Mouse (Mus musculus) testis, adult 2 months (tissue): Measurements from ENCODE around the gene Mylk.

Experiments used
- CTCF ChIP-seq: fragments of 200-500 bp; IDR thresholded peaks from 2 replicates; pipeline ENCODE4 v1.5.1; 2012; ENCODE audit warnings: low read depth, mild to moderate bottlenecking, inconsistent platforms, low read length, moderate library complexity; ENCODE audit not compliant: control insufficient read depth, insufficient read depth, insufficient replicate concordance
- POLR2A ChIP-seq: fragments of 200-500 bp; IDR thresholded peaks from 2 replicates; pipeline ENCODE4 v1.6.1; 2012; ENCODE audit warnings: low read depth, mild to moderate bottlenecking, inconsistent platforms, low read length, moderate library complexity; ENCODE audit not compliant: control insufficient read depth

GRCm38 (mm10) chr16:34923630-34924029 is 178.6 kb downstream of the Mylk start:
- TF ChIP-seq CTCF (no peak), POLR2A (no peak)
